Mouse (Mus musculus) liver, adult 2 months (tissue): ENCODE results near the gene Sept9. TPM values are rescaled to one million over a fixed set of nuclear protein-coding genes. Genes with fewer than 3 reads are reported as not detected.
A peak's percentile ranks its signal among the peaks of the same experiment; 100 is the strongest.

Experiments
- DNase-seq: peaks from one replicate; pipeline ENCODE4 v3.0.0-alpha.2; 2011; ENCODE audit warnings: low read depth, low spot score; ENCODE audit errors: extremely low read depth
- H3K27ac ChIP-seq: fragments of 200-500 bp; replicated peaks from 2 replicates; pipeline ENCODE4 v1.5.1; 2012; ENCODE audit warnings: low read depth, mild to moderate bottlenecking, control low read depth, inconsistent platforms, low read length; ENCODE audit not compliant: insufficient read depth
- H3K27me3 ChIP-seq: fragments of 200-500 bp; 2 replicates; pipeline ENCODE4 v1.6.1; 2012; ENCODE audit warnings: mild to moderate bottlenecking, moderate library complexity, low read length, inconsistent platforms; ENCODE audit not compliant: control insufficient read depth, insufficient read depth
- H3K36me3 ChIP-seq: fragments of 200-500 bp; 2 replicates; pipeline ENCODE4 v1.6.1; 2012; ENCODE audit warnings: low read length, inconsistent platforms; ENCODE audit not compliant: control insufficient read depth, insufficient read depth
- H3K4me1 ChIP-seq: fragments of 200-500 bp; 2 replicates; pipeline ENCODE4 v1.6.1; 2011; ENCODE audit warnings: low read length; ENCODE audit not compliant: control insufficient read depth, insufficient read depth
- H3K4me3 ChIP-seq: fragments of 200-500 bp; 2 replicates; pipeline ENCODE4 v1.5.1; 2011; ENCODE audit warnings: low read depth, mild to moderate bottlenecking, control low read depth, low read length, moderate library complexity; ENCODE audit not compliant: insufficient read depth
- H3K79me2 ChIP-seq: fragments of 200-500 bp; 2 replicates; pipeline ENCODE4 v1.6.1; 2012; ENCODE audit warnings: inconsistent platforms, mild to moderate bottlenecking, low read length, moderate library complexity; ENCODE audit not compliant: control insufficient read depth, insufficient read depth
- H3K9ac ChIP-seq: fragments of 200-500 bp; 2 replicates; pipeline ENCODE4 v1.6.1; 2012; ENCODE audit warnings: low read depth, mild to moderate bottlenecking, control low read depth, inconsistent platforms, low read length
- CTCF ChIP-seq: fragments of 200-500 bp; IDR thresholded peaks from 2 replicates; pipeline ENCODE4 v1.5.1; 2011; ENCODE audit warnings: low read depth, low read length, control low read depth
- POLR2A ChIP-seq: fragments of 200-500 bp; IDR thresholded peaks from 2 replicates; pipeline ENCODE4 v1.6.1; 2011; ENCODE audit warnings: low read length, control low read depth; ENCODE audit not compliant: insufficient read depth; ENCODE audit errors: extremely low read depth
- WGBS: fragments of 180-500 bp; shearing (Covaris S2); methylation state at CpG from one replicate; pipeline ENCODE4 v1.1.7; 2018; 5-methylcytosine and 5-hydroxymethylcytosine counted together
- polyA plus RNA-seq: library from polyadenylated mRNA; depleted of rRNA; stranded (reverse); fragments of >200 nt; gene quantifications from 2 replicates; pipeline ENCODE4 v1.2.3, GENCODE M21; 2012
- total RNA-seq: library from RNA; depleted of rRNA; stranded (reverse); fragments of >200 nt; gene quantifications from 2 replicates; pipeline ENCODE4 v1.2.3, GENCODE M21; 2014

Sept9 gene
- total and polyA plus RNA-seq, 2 experiments, result 18.8 to 21.2 TPM

GRCm38 (mm10) chr11:117283048-117283888 is 83.8 kb downstream of the Sept9 start:
- H3K4me1 ChIP-seq, result peaks cover 70% of the 10 kb centered on the region
- 37% methylated on average over 11 of the region's 11 CpGs for WGBS
- H3K27me3 ChIP-seq, result no peaks in the 10 kb centered on the region
- no peak for TF ChIP-seq CTCF
- no peak for TF ChIP-seq POLR2A
- H3K4me3 ChIP-seq, result no peak overlapping the region
- DNase-seq, result peak; percentile 91
- H3K79me2 ChIP-seq, result peaks cover 50% of the 10 kb centered on the region
- H3K9ac ChIP-seq, result peak overlapping the region; percentile 57
- no peaks in the 10 kb centered on the region for H3K36me3 ChIP-seq
- H3K27ac ChIP-seq, result peak overlapping the region; percentile 98

GRCm38 (mm10) chr11:117283889-117284450 is 84.5 kb downstream of the Sept9 start:
- Histone ChIP-seq H3K9ac (peak overlapping the region; percentile 57), H3K79me2 (peaks cover 54% of the 10 kb centered on the region), H3K27ac (peak overlapping the region; percentile 98), H3K4me1 (peaks cover 63% of the 10 kb centered on the region), H3K4me3 (no peak overlapping the region), H3K27me3 (no peaks in the 10 kb centered on the region), H3K36me3 (no peaks in the 10 kb centered on the region)
- DNase-seq, result peak; percentile 69
- TF ChIP-seq POLR2A, result no peak
- no peak for TF ChIP-seq CTCF
- 26% methylated on average over 6 of the region's 6 CpGs for WGBS

GRCm38 (mm10) chr11:117284721-117285605 is 85.5 kb downstream of the Sept9 start:
- Histone ChIP-seq H3K27ac (peak overlapping the region; percentile 98), H3K4me1 (peaks cover 54% of the 10 kb centered on the region), H3K27me3 (no peaks in the 10 kb centered on the region), H3K9ac (peak overlapping the region; percentile 46), H3K36me3 (no peaks in the 10 kb centered on the region), H3K79me2 (peaks cover 52% of the 10 kb centered on the region), H3K4me3 (no peak overlapping the region)
- DNase-seq, result peak; percentile 97
- TF ChIP-seq POLR2A, result no peak
- peak; percentile 22; the same call in 1 of the 2 replicates for TF ChIP-seq CTCF
- 31% methylated on average over 19 of the region's 19 CpGs for WGBS

GRCm38 (mm10) chr11:117285606-117285931 is 86.1 kb downstream of the Sept9 start:
- TF ChIP-seq POLR2A (no peak), CTCF (no peak)
- Histone ChIP-seq H3K4me3 (no peak overlapping the region), H3K36me3 (no peaks in the 10 kb centered on the region), H3K4me1 (peaks cover 50% of the 10 kb centered on the region), H3K27me3 (no peaks in the 10 kb centered on the region), H3K79me2 (peaks cover 53% of the 10 kb centered on the region), H3K27ac (peak overlapping the region; percentile 98), H3K9ac (no peak overlapping the region)
- 84% methylated on average over 10 of the region's 10 CpGs for WGBS
- no peak for DNase-seq

GRCm38 (mm10) chr11:117287792-117288191 is 88.3 kb downstream of the Sept9 start:
- TF ChIP-seq POLR2A (no peak), CTCF (no peak)
- Histone ChIP-seq H3K9ac (no peak overlapping the region), H3K27me3 (no peaks in the 10 kb centered on the region), H3K36me3 (no peaks in the 10 kb centered on the region), H3K4me1 (peaks cover 31% of the 10 kb centered on the region), H3K79me2 (peaks cover 56% of the 10 kb centered on the region), H3K27ac (no peak overlapping the region), H3K4me3 (no peak overlapping the region)
- DNase-seq, result no peak
- 93% methylated on average over 3 of the region's 3 CpGs for WGBS
